Mouse (Mus musculus): ENCODE measurements around the gene Cbx4.
A peak's percentile ranks its signal among the peaks of the same experiment; 100 is the strongest.

The Cbx4 gene

DNA sequence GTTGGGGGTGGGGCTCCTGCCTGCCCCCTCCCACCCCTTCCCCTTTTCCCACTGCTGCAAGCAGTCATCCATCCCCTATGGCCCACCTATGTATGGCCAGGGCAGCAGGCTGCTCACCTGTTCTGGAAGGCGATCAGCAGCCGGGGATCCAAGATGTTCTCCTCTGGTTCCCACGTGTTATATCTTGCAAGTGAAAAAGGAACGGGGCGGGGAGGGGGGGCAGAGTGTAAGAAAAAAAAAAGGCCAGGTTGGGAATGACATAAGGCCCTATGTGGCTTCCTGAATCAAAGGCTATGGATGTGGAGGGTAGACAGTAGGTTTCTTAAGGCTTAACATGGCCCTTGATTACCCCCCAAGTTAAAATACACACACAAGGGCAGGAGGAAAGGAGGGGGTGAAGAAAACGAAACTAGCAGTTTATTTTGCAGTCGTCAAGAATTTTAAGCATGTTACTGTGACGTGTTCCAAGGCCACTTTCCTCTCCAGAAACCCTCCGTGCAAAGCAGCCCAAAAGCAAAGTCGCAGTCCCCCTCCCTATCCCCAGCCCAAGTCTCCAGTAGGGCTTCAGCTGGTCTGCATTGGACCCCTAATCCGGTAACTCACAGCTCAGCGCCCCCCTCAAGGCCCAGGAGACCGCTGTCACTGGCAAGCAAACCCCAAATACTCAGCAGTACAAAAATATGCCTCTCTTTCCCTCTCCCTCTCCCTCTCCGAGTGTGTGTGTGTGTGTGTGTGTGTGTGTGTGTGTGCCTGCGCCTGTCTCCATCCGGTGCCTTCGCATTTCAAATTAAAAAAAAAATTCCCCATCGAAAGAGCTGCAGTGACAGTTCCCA, 1.4 kb downstream of the Cbx4 start:
- peak; percentile 19 for DNase-seq (ENCODE audit: low spot score)

DNA sequence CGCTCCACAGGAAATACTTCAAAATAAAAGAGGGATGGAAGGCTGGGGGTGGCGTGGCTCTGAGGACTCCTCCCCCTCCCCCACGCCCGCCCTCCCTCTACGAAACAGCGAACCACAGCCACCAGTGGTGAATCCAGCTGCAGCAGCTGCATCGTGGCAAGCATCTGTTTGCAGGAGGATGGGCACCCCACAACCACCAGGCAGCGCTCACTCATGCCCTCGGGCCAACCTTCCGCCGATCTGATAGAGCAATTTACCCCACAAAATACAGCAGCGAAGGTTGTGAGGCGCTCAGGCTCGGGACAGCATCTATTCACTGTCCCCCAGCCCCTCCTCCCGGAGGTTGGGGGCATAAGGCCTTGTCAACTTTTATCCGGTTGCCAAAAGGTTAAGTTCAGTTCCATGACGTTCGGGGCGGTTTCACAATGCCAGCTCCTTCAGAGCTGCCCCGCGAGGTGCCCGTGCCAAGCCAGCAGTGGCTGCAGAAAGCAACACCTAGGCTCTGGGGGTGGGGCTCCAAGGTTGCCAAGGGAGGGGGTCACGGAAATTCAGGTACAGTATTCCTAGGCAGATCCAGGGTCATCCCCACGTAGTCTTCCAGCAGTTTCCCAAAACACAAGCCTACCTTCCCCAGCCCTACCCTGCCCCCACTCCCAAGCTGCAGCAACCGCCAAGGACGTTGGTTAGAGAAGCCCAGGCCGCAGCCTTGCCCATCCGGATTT, 2.1 kb downstream of the Cbx4 start:
- peak; percentile 57 for DNase-seq (ENCODE audit: low spot score)

DNA sequence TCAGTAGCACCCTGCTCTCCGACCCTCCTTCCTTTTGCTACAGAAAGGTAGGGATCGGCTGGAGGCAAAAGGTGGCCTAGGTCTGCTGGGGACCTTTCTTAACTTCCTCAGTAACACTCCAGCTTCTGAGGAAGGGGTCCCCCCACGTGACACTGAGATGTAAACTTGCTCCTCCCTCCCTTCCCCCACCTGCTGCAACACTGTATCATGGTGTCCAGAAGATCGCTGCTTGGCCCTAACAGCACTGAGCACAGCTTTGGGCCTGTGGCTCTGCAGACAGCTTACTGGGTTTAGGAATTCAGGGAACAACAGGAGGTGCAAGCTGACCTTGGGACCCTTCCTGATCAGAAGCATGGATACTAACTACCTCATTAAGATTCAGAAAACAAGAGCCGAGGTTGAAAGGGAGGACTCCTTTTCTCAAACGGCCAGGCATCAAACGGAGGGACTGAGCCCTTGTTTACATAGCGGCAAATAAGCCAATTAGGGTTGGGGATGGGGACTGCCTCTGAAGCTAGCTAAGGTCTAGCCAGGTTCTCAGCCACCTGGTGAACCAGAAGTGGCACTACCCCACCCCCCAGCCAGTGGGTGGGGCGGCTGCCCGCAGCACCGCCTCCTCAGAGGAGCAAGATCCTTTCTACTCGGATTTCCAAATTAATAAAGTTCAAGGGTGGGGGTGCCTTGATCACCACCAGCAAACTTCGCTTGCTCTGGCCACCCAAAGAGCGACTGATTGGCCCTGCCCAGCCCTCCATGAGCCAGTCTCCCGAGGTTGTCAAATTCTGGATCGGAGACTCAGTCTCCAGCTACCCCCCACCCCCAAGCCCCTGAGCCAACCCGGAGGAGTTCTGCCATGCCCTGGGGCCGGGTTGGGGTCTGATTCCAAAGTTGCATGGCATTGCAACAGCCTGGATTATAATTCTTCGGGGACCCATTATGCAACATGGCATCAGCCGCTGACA, 3.1 kb downstream of the Cbx4 start:
- DNase-seq (ENCODE audit: low spot score), result peak; percentile 45

DNA sequence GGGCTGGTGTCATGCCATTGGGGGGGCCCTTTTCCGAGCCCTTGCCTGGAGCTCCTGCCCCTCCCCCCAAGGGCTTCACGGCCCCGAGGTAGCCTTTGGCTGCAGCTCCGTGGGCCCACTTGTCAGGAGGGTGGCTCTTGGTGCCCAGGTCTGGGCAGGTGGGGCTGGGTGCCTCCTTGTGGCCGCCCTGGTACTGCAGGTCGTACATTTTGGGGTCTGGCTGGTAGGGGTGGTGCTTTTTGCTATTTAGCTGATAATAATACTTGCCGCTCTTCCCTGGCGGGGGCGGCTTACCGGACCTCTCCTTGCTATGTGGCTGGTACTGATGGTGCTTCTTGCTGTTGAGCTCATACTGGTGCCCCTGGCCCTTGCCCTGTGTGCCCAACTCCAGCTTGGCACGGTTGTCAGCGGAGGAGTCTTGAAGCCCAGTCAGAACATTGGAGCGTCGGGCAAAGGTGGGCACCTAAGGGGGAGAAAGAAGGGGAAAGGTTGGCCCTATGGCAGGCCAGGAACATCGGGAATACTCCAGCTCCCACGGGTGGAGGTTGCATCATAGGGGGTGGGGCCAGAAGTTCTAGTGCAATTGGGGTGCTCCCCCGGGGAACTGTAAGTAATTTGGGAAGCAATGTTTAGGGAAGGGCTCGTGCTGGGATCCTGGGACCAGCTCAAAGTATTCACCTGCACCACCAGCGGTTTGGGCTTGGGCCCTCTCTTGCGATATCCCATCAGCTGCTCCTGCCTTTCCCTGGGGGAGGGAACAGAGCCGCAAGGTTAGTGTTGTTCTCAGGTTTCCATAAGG, 4.0 kb downstream of the Cbx4 start:
- DNase-seq (ENCODE audit: low spot score), result peak; percentile 45

DNA sequence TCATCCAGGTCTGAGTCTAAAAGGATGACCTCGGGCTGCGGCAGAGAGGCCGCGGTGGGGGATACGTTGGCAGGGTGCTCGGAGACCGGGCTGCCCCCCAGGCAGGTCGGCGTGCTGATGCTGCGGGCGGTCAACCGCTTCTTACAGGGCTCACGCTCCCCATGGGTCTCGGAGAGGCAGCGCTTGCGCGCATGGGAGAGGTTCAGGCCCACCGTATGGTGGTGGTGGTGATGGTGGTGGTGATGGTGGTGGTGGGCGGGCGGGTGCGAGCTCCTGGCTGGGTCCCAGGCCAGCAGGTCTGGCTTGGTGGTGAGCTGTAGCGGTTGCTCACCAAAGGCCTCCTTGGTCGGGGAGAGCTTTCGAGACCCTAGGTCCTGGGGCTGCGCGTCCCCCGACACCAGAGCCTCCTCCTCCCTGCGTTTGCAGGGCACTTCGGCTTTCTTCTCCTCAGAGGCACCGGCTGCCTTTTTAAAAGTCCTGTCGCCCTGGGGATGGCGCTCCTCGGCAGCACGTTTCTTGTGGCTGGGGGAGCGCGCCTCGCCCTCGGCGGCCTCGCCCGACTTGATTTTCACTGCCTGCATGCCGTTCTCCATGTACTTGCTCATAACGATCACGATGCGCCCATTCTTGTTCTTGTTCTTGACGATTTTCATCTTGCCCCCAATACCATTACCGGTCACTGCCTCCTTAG, 4.7 kb downstream of the Cbx4 start:
- DNase-seq (ENCODE audit: low spot score), result no peak

DNA sequence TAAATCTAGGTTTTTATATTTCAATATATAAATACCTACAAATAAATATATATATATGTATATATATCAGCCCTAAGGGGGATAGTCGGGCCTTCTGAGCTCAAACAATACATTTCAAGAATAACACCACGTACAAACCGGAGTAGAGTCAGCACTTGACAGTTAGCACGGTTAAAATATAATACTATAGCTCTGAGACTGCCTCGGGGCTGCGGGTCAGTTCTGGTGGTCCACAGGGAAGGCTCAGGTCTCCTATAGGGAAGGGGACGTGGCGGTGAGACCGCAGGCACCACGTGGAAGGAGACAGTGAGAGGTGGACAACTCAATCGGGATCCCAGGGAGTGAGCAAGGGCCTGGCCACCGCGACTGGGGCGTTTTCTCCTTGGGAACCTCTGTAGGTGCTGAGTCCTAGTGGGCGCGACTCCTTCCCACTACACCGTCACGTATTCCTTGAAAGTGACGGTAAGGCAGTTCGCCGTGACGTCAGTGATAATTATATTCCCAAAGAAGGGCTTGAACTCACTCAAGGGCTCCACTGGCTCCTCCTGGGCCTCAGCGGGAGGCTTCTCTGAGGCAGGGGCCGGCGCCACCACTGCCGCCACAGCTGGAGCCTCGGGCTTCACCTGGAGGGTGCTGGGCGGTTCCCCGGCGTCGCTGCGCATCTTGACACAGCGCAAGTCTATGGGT, 5.4 kb downstream of the Cbx4 start:
- DNase-seq (ENCODE audit: low spot score), result no peak

GRCm38 (mm10) chr11:119079445-119079837, 6.6 kb downstream of the Cbx4 start:
- no peak for DNase-seq (ENCODE audit: low spot score)

- peak; percentile 76 for DNase-seq (ENCODE audit: low spot score)
Observed at GRCm38 (mm10) chr11:119078691-119079444, 7.2 kb downstream of the Cbx4 start.

GRCm38 (mm10) chr11:119077755-119078154, 8.3 kb downstream of the Cbx4 start:
- DNase-seq (ENCODE audit: low spot score), result no peak

GRCm38 (mm10) chr11:119075805-119076204, 10.2 kb downstream of the Cbx4 start:
- no peak for DNase-seq (ENCODE audit: low spot score)

DNA sequence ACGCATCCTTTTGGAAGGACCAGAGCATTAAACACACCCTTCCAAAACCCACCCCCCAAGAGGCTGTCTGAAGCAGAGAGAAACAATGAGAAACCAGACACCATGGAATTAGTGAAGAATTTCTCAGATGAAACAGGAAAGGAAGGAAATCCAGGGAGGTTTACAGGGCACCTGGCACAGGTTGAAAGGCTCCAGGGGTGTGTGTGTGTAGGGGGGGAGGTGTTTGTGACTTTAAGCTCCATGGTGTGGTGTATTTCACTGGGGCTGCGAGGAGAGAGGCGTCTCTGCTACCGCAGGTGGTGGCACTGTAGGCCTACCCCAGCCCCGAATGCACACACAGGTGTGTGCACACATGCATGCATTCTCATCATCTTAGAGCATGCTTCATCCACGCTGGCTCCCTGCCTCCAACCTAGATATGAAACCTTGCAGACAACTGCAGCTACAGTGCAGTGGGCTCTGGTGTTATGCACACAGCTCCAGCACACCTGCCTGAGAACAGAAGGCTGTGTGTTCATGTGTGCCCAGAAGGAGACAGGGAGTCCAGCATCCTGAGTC, 12.1 kb downstream of the Cbx4 start:
- no peak for DNase-seq (ENCODE audit: low spot score)

- DNase-seq (ENCODE audit: low spot score), result no peak
Observed at GRCm38 (mm10) chr11:119072986-119073385, 13.0 kb downstream of the Cbx4 start.

DNA sequence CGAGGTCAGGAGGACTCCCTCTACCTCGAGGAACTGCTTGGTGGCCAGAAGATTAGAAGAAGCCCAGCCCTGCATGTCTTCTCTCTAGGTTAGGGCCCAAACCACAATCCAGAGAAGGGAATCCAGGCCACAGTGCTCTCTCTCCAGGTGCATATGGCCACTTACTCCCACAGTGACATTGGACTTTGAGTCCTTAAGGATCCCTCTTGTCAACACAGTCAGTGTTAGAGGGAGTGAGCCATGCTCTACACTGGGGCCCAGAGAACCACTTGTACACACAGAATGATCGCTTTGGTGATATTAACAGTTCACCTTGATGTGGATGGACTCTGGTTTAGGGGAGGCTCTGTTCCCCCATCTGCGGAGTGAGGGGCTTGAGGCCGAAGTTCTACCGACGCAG, 13.8 kb downstream of the Cbx4 start:
- DNase-seq (ENCODE audit: low spot score), result no peak

GRCm38 (mm10) chr11:119066841-119067240, 19.2 kb downstream of the Cbx4 start:
- DNase-seq (ENCODE audit: low spot score), result no peak

DNA sequence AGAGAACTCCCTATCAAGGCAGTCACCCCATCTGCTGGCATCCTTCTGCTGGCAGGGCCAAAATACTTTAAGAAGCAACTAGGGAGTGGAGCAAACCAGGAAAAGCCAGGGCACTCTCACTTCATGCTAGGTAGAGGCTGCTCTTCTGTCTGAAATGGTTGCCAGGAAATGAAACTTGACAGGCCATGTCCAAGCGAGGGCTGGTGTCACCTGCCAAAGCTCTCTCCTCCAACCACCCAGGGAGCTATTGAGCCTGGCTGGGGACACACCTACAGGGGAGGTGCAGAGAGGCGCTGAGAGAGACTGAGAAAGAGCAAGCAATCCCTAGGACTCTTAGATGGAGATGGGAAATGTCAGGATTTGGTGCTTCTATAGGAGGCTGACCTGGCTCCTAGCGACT, 26.8 kb downstream of the Cbx4 start:
- DNase-seq (ENCODE audit: low spot score), result no peak

GRCm38 (mm10) chr11:119058041-119058995, 27.7 kb downstream of the Cbx4 start:
- no peak for DNase-seq (ENCODE audit: low spot score)

GRCm38 (mm10) chr11:119057291-119057690, 28.7 kb downstream of the Cbx4 start:
- no peak for DNase-seq (ENCODE audit: low spot score)
